Mouse (Mus musculus) left cerebral cortex, postnatal 36 days (tissue): Measurements from ENCODE around the gene Kmt2a. TPM values are rescaled to one million over a fixed set of nuclear protein-coding genes. Genes with fewer than 3 reads are reported as not detected.

Experiments
- DNase-seq, 2 experiments: peaks; one replicate each; pipeline ENCODE4 v3.0.0; 2021 to 2022; ENCODE audit warnings: low spot score in 2 of 2, mixed read lengths in 1 of 2
- intact Hi-C: fragments of 180-260 bp; cut with DNase I; formaldehyde crosslinking; loops from one replicate; pipeline ENCODE4 v1.15.1; 2025
- total RNA-seq, 2 experiments: library from RNA; stranded (reverse); gene quantifications; 2 replicates each; pipeline ENCODE4 v1.2.3; 2021

Kmt2a gene
- total RNA-seq, 2 experiments from 2014 or later, result 52.2 to 79.3 TPM

DNA sequence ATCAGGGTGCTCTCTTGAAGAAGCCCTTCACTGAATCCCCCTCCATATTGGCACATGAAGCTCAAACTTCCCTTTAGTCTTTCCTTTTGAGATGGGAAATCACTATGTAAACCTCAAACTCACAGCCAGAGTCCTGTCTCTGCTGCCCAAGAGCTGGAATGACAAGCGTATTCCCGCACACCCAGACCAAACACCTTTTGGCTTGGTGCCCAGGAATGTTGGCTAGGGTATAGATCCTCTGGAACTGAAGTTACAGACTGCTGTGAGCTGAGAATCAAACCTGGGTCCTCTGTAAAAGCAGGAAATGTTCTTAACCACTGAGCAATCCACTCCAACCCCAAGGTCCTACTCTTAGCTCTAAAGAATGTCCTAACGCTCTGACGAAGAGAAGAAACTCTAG is 48.7 kb downstream of the Kmt2a start:
- intact Hi-C loops, result no loop called here
- no peak for DNase-seq

DNA sequence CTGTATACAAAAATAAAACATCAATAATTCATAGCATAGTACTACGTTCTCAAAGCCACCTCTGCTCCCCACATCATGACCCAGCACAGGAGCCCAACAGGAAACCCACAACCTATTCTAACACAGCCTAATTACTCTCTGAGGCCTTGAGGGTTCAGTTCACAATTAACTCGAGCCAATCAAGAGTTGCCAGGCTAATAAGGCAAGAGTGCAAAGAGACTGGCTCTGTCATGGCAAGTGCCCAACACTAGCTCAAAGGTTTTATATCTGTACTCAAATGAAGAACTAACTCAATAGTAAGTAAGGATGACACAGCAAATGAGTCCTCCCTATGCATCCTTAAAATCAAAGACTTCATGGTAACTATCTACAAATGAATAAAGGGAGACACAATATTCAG is 50.6 kb downstream of the Kmt2a start:
- intact Hi-C loops, result no loop called here
- DNase-seq, result no peak

DNA sequence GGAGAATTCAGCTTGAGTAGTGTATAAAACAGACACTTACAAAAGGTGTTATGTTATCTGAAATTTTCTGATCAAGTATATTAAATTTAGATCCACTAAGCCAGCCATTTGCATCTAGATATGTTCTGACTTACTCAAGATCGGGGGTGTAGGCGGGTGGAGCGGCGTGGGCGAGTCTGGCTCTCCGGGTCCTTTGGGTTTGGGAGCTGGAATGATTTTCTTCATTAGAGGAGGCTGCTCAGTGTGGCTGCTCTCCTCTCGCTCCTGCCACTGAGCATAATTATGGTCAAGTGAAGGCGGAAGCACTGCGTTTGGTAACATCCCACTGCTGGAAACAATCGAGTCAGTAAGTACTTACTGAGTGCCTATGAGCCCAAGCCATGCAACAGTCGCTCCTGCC is 52.2 kb downstream of the Kmt2a start:
- peak in 1 of 2 experiments; percentile 41 for DNase-seq
- intact Hi-C loops, result no loop called here

GRCm38 (mm10) chr9:44826660-44827059 is 54.4 kb downstream of the Kmt2a start:
- no peak for DNase-seq
- intact Hi-C loops, result no loop called here

DNA sequence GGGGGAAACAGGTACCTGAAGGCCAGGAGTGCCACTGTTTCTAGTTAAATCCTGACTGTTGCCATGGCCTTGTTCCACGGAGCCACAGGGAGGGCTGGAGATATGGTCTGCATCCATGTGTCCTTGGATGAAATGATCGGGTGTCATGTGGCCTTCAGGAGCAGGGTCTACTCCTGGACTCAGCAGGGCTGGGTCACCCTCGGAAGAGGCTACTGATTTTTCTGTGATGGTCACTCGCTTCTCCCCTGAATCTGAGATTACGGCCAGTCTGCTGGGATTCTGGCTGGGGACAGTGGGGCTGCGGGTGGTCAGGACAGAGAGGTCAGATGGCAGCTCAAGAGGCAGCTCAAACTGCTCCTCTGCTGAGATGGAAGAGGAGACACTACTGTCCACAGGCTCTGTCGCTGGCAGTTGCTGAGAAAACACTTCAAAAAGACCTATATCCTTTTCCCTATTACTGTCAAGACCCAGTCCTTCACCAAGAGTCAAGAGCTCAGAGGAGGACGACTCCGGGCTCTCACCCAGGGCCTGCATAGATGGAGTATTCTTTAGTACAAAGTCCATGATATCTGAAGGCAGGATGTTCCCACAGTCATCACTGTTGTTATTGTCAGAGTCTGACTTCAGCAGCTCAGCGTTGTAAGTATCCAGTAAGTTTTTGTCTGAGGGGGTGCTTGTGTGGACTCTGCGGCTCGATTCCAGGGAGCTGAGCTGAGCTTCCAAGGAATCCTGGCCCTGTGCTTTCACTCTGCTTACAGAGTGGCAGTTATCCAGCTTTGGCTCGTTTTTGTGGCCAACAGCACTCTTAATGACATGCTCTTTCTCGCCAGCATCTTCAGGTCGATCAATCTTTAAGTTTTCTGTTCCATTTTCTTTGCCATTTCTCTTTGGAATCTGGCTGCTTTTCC is 60.9 kb downstream of the Kmt2a start:
- intact Hi-C loops, result no loop called here
- DNase-seq, result no peak

DNA sequence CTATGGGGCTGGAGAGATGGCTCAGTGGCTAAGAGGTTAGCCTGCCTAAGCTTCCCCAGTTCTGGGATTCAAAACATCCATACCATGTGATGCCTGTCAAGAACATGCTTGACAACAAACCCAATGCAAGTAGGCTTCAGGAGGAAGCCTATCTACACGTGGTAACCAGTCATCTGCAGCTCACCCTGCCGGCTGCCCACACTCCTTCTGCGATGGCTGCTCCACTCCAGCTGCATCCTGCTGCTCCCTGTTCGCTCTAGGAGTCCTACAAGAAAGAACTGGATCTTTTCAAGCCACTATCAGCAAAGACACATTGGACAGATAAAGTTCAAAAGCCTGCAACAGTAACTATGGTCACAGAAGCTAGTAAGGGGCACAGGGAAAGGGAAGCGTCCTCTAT is 63.6 kb downstream of the Kmt2a start:
- intact Hi-C loops, result no loop called here
- no peak for DNase-seq

GRCm38 (mm10) chr9:44814179-44814578 is 66.9 kb downstream of the Kmt2a start:
- intact Hi-C loops, result no loop called here
- no peak for DNase-seq

- DNase-seq, result no peak
- intact Hi-C loops, result no loop called here
Measured at GRCm38 (mm10) chr9:44810316-44810715, 70.8 kb downstream of the Kmt2a start.

DNA sequence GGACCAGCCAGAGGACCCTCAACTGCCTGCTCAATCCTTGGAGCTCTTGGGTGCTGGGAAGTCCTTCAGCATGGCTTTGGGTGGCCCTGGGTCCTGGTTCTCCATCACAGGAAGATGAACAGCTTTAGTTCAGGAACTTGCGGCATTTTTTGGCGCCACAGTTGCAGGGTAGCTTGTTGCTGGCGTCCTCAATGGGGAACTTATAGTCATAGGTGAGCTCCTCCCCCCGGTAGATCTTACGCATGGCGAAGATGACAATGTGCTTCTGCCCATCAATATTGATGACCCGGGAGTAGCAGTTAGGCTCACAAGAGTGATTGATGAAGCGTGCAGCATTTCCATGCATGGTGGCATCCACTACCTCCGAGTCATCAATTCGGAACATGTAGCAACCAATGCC is 73.3 kb downstream of the Kmt2a start:
- intact Hi-C loops, result no loop called here
- DNase-seq, result no peak

- intact Hi-C loops, result no loop called here
- no peak for DNase-seq
Measured at GRCm38 (mm10) chr9:44807141-44807540, 74.0 kb downstream of the Kmt2a start.

- no peak for DNase-seq
- intact Hi-C loops, result no loop called here
Measured at GRCm38 (mm10) chr9:44805536-44805935, 75.6 kb downstream of the Kmt2a start.

GRCm38 (mm10) chr9:44804678-44805077 is 76.4 kb downstream of the Kmt2a start:
- no peak for DNase-seq
- intact Hi-C loops, result no loop called here

- intact Hi-C loops, result no loop called here
- DNase-seq, result no peak
Measured at GRCm38 (mm10) chr9:44802808-44803450, 78.2 kb downstream of the Kmt2a start, which contains the start of gene Ttc36. Gene Ttc36 (minus strand): TSS chr9:44803072.

DNA sequence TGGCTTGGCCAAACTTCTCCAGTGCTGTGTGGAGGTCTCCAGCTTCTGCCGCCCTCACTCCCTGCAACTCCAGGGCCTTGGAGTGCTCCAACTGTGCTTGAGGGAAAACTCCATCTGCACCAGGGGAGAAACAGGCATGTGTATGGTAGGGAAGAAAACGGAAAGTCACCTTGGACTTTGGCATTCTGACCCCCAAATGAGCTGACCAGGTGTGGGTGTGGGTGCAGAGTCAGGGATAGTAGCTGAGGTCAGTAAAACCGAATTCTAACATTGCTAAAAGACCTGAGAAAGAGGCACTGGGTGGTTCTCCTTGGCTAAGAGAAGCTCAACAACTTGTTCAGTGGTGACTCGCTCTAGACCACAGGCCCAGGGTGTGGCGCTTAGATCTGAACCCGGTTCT is 79.4 kb downstream of the Kmt2a start:
- intact Hi-C loops, result no loop called here
- DNase-seq, result no peak

DNA sequence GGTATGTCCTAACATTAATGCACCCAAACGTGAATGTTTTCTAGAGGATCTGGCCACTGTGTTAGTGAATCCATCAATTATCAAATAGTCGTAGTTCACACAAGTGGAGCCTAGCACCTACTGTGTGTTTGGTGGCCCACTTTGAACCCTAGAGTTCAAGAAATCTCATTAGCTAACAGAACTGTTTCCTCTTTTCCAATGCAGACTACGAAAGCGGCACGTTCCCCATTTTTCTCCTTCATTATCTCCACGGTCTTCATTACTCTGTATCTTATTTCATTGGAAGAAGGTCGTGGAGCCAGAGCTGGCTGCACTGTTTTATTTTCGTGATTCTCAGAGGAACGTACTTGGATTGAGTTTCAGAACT is 81.2 kb downstream of the Kmt2a start:
- no peak for DNase-seq

GRCm38 (mm10) chr9:44799102-44799957 is 81.8 kb downstream of the Kmt2a start, which contains the start of gene Tmem25:
Gene Tmem25 (minus strand): TSS chr9:44799307.
- peak; percentile 89 to 91 for DNase-seq
- intact Hi-C loops, result no loop called here

More for the DNA sequence above, 81.2 kb downstream of the Kmt2a start:
- intact Hi-C loops, result no loop called here

- intact Hi-C loops, result no loop called here
Measured at GRCm38 (mm10) chr9:44798298-44798697, 82.8 kb downstream of the Kmt2a start.

GRCm38 (mm10) chr9:44792842-44793241 is 88.3 kb downstream of the Kmt2a start:
- intact Hi-C loops, result no loop called here
- no peak for DNase-seq

More at GRCm38 (mm10) chr9:44798298-44798697, 82.8 kb downstream of the Kmt2a start:
- no peak for DNase-seq

DNA sequence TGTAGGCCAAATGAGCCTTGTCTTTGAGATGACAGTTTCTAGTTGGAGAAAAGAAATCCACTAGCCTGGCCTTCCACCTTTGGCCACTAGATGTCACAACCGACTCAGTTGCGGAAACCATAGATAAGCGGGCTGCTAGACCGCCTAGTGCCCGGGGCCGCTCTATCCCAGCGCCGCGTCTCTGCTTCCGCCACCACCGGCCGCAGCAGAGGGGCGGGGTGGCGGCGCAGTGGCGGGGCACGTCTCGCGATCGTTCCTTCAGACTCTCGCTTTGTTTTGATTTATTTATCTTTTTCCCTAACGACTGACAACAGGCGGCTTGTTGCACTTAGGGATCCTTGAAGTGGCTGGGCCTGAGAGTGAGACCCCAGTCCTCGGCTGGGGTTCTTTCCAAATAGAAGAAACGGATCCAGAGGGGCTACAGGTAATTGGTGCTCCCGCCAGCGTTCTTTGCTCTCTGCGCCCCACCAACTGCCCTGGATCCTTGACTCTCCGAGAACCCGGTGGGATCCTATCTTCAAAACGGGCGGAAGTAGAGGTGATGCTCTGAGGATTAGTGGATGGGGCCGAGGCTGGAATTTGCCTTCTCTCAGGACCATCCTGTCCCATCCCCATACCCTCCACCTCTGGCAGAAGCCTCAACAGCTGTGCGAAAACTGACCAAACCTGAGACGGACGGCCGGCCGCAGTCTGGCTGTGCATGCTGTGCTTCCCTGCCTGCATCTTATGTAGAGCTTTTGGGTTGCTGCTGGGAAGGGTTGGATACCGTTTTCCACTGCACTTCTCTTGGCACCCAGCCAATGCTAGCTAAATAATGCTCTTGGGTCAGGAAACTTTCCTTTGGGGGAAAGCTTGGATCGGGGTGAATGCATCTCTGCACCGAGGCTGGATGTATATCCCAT is 108.1 kb downstream of the Kmt2a start:
- intact Hi-C loops, result no loop called here
- DNase-seq, result peak; percentile 88 to 89
